Mouse (Mus musculus) heart, embryonic 15.5 days (tissue): ENCODE measurements at regions not wholly inside any gene's neighbourhood (a gene's known extent, or its start where the extent isn't known, plus 50 kb on each side); places are given as distances from the start of the nearest gene placed in this dataset.

Experiments used
- ATAC-seq: fragments of 200-750 bp; cut with Nextera tagmentation; replicated peaks from 2 replicates; pipeline ENCODE4 v1.8.0; 2017; ENCODE audit warnings: low read depth, moderate TSS enrichment; ENCODE audit not compliant: insufficient number of reproducible peaks, insufficient read depth, low FRiP score
- H3K27ac ChIP-seq: fragments of 300-500 bp; sonication (generic); 2 replicates; pipeline ENCODE4 v1.5.1; 2015; ENCODE audit warnings: mild to moderate bottlenecking, inconsistent platforms
- H3K27me3 ChIP-seq: fragments of 300-500 bp; sonication (generic); 2 replicates; pipeline ENCODE4 v1.6.1; 2015; ENCODE audit warnings: inconsistent platforms
- H3K36me3 ChIP-seq: fragments of 300-500 bp; sonication (generic); 2 replicates; pipeline ENCODE4 v1.6.1; 2015; ENCODE audit warnings: mild to moderate bottlenecking, inconsistent platforms
- H3K4me1 ChIP-seq: fragments of 300-500 bp; sonication (generic); replicated peaks from 2 replicates; pipeline ENCODE4 v1.6.1; 2015; ENCODE audit warnings: inconsistent platforms
- H3K4me2 ChIP-seq: fragments of 300-500 bp; sonication (generic); 2 replicates; pipeline ENCODE4 v1.6.1; 2015; ENCODE audit warnings: inconsistent platforms, mild to moderate bottlenecking, moderate library complexity
- H3K4me3 ChIP-seq: fragments of 300-500 bp; sonication (generic); 2 replicates; pipeline ENCODE4 v1.5.1; 2015; ENCODE audit warnings: mild to moderate bottlenecking, inconsistent platforms
- H3K9ac ChIP-seq: fragments of 300-500 bp; sonication (generic); 2 replicates; pipeline ENCODE4 v1.6.1; 2015; ENCODE audit warnings: mild to moderate bottlenecking, inconsistent platforms
- H3K9me3 ChIP-seq: fragments of 300-500 bp; sonication (generic); replicated peaks from 2 replicates; pipeline ENCODE4 v1.6.1; 2016; ENCODE audit warnings: inconsistent platforms
- WGBS: fragments of 180-500 bp; shearing (Covaris S2); methylation state at CpG from one replicate; pipeline ENCODE4 v1.1.7; 2015; ENCODE audit warnings: mixed read lengths; 5-methylcytosine and 5-hydroxymethylcytosine counted together

GRCm38 (mm10) chr13:16100253-16100652, 88.6 kb downstream of the Inhba start:
- Histone ChIP-seq H3K27ac (no peak overlapping the region), H3K36me3 (no peaks in the 10 kb centered on the region), H3K4me3 (no peak overlapping the region), H3K27me3 (no peaks in the 10 kb centered on the region), H3K9ac (no peak overlapping the region), H3K4me1 (no peaks in the 10 kb centered on the region), H3K4me2 (no peak overlapping the region), H3K9me3 (0 out of 2 replicates have a peak, but pooled peaks cover 7% of the 10 kb centered on the region)
- WGBS: 70% methylated on average over 15 of the region's 15 CpGs
- 0 out of 2 replicates have a peak, but pooled peaks have one; percentile 47 for ATAC-seq

- Histone ChIP-seq H3K9ac (no peak overlapping the region), H3K4me3 (no peak overlapping the region), H3K4me1 (no peaks in the 10 kb centered on the region), H3K36me3 (no peaks in the 10 kb centered on the region), H3K4me2 (no peak overlapping the region), H3K9me3 (no peaks in the 10 kb centered on the region), H3K27me3 (no peaks in the 10 kb centered on the region), H3K27ac (no peak overlapping the region)
- ATAC-seq: no peak
- WGBS: 46% methylated on average over 2 of the region's 2 CpGs
These were observed 103.2 kb downstream of the Inhba start for GRCm38 (mm10) chr13:16114837-16115236.

DNA sequence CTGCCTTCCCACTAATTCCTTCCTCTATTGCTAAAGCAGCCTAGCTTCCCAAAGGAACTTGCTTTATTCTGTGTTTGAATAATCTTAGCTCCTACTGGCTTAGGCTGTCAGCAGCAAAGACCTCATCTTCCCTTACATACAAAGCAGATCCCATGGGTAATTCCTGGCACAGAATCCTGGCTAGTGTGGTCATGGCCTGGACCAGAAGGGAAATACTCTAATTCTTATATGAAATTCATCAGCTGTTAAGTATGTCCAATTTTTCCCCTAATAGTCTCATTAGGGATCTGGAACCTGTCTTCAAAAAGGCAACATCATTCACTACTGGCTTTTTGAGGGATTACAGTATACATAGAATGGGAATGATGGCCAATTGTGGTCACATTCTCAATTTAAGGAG, 135.0 kb downstream of the Inhba start:
- H3K4me2 ChIP-seq: no peak overlapping the region
- no peaks in the 10 kb centered on the region for H3K27me3 ChIP-seq
- no peaks in the 10 kb centered on the region for H3K9me3 ChIP-seq
- H3K9ac ChIP-seq: no peak overlapping the region
- no peaks in the 10 kb centered on the region for H3K4me1 ChIP-seq
- H3K4me3 ChIP-seq: no peak overlapping the region
- H3K27ac ChIP-seq: no peak overlapping the region
- H3K36me3 ChIP-seq: no peaks in the 10 kb centered on the region
- ATAC-seq: no peak

GRCm38 (mm10) chr13:16154926-16155325, 143.3 kb downstream of the Inhba start:
- H3K27me3 ChIP-seq: no peaks in the 10 kb centered on the region
- no peak overlapping the region for H3K4me3 ChIP-seq
- H3K36me3 ChIP-seq: no peaks in the 10 kb centered on the region
- H3K9ac ChIP-seq: no peak overlapping the region
- no peak overlapping the region for H3K4me2 ChIP-seq
- no peaks in the 10 kb centered on the region for H3K4me1 ChIP-seq
- no peaks in the 10 kb centered on the region for H3K9me3 ChIP-seq
- no peak for ATAC-seq
- H3K27ac ChIP-seq: no peak overlapping the region
- WGBS: 74% methylated on average over 1 of the region's 1 CpGs

- H3K27me3 ChIP-seq: no peaks in the 10 kb centered on the region
- no peaks in the 10 kb centered on the region for H3K9me3 ChIP-seq
- no peak overlapping the region for H3K4me2 ChIP-seq
- no peaks in the 10 kb centered on the region; the same call in 1 of the 2 replicates for H3K4me1 ChIP-seq
- H3K27ac ChIP-seq: no peak overlapping the region
- no peak overlapping the region for H3K4me3 ChIP-seq
- WGBS: 65% methylated on average over 5 of the region's 5 CpGs
- H3K36me3 ChIP-seq: no peaks in the 10 kb centered on the region
- no peak overlapping the region for H3K9ac ChIP-seq
- ATAC-seq: no peak
These were observed 153.7 kb downstream of the Inhba start for GRCm38 (mm10) chr13:16165204-16165894.

DNA sequence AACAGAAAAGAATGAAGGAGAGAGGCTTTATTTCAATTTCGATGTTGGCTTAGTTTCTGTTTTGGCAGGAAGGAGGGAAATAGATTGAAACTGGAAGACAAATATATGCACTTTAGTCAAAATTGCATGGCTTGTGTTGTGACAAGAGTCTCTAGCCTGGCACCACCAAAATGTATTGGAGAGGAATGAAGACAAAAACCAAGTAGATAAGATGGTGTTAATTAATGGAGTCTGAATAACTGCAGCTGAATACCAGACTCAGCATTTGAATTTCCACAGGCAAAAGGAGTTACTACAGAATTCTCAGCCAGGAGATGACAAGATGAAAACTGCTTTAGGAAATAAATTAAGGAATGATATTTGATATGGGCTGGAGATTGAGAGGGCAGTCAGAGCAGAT, 185.0 kb downstream of the Inhba start:
- no peak overlapping the region for H3K27ac ChIP-seq
- WGBS: 67% methylated on average over 1 of the region's 1 CpGs
- H3K9ac ChIP-seq: no peak overlapping the region
- no peak overlapping the region for H3K4me2 ChIP-seq
- no peak for ATAC-seq
- H3K4me3 ChIP-seq: no peak overlapping the region
- H3K9me3 ChIP-seq: no peaks in the 10 kb centered on the region
- no peaks in the 10 kb centered on the region for H3K36me3 ChIP-seq
- H3K27me3 ChIP-seq: no peaks in the 10 kb centered on the region
- H3K4me1 ChIP-seq: no peaks in the 10 kb centered on the region

- no peak for ATAC-seq
- Histone ChIP-seq H3K4me3 (no peak overlapping the region), H3K9ac (no peak overlapping the region), H3K27ac (no peak overlapping the region), H3K4me1 (no peaks in the 10 kb centered on the region), H3K9me3 (no peaks in the 10 kb centered on the region), H3K27me3 (no peaks in the 10 kb centered on the region), H3K36me3 (no peaks in the 10 kb centered on the region), H3K4me2 (no peak overlapping the region)
- 81% methylated on average over 1 of the region's 1 CpGs for WGBS
These were observed 188.4 kb downstream of the Inhba start for GRCm38 (mm10) chr13:16200046-16200445.

DNA sequence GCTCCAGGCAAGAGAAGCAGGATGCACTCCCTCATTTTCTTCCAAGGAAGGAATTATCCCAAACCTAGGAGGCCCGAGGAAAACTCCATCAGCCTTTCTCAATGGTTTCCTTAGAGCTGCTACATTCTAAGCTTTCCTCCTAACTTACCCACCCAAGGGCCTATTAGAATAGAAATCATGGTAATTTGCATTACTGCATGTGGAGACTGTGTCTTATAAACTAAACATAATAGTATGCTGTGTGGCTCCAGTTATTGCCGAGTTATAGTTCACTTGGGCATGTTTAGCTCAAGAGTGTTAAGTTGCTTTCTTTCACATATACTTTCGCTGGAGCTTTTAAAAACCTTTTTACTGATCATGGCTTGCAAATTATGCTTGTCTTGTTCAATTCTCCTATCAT, 191.5 kb downstream of the Inhba start:
- 84% methylated on average over 3 of the region's 3 CpGs for WGBS
- Histone ChIP-seq H3K4me1 (no peaks in the 10 kb centered on the region), H3K4me2 (no peak overlapping the region), H3K27ac (no peak overlapping the region), H3K4me3 (no peak overlapping the region), H3K9me3 (no peaks in the 10 kb centered on the region), H3K9ac (no peak overlapping the region), H3K36me3 (no peaks in the 10 kb centered on the region), H3K27me3 (no peaks in the 10 kb centered on the region)
- no peak for ATAC-seq

- Histone ChIP-seq H3K9me3 (no peaks in the 10 kb centered on the region), H3K4me2 (no peak overlapping the region), H3K4me1 (no peaks in the 10 kb centered on the region), H3K27me3 (no peaks in the 10 kb centered on the region), H3K36me3 (no peaks in the 10 kb centered on the region), H3K4me3 (no peak overlapping the region), H3K27ac (no peak overlapping the region), H3K9ac (no peak overlapping the region)
- 81% methylated on average over 5 of the region's 5 CpGs for WGBS
- no peak for ATAC-seq
These were observed 192.4 kb downstream of the Inhba start for GRCm38 (mm10) chr13:16204097-16204496.

- 0 out of 2 replicates have a peak, but pooled peaks cover 4% of the 10 kb centered on the region for H3K4me1 ChIP-seq
- H3K27me3 ChIP-seq: no peaks in the 10 kb centered on the region
- 24% methylated on average over 2 of the region's 2 CpGs for WGBS
- peak overlapping the region; percentile 64 for H3K27ac ChIP-seq
- no peaks in the 10 kb centered on the region for H3K9me3 ChIP-seq
- no peaks in the 10 kb centered on the region for H3K36me3 ChIP-seq
- H3K4me3 ChIP-seq: no peak overlapping the region
- ATAC-seq: peak; percentile 47; the same call in 1 of the 2 replicates
- H3K9ac ChIP-seq: no peak overlapping the region
- no peak overlapping the region for H3K4me2 ChIP-seq
These were observed 199.8 kb downstream of the Inhba start for GRCm38 (mm10) chr13:16211482-16211881.

DNA sequence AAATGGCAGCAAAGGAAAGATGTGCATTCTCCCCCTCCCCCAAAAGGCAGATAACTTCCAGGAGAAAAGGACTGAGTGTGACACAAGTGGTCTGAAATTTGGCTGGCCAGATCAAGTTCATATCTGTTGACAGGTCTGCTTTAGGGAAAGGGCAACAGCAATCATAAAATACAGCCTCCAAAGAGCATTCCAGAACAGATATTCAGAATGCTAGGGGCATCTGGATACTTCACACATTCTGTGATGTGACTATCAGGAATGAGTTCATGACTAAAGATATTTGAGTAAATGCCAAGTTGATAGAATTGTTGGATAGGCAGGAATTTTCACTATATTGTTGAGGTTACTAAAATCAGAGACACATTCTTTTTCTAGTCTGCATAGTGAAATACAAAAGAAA, 208.2 kb downstream of the Inhba start:
- no peaks in the 10 kb centered on the region for H3K36me3 ChIP-seq
- H3K27ac ChIP-seq: no peak overlapping the region
- ATAC-seq: 0 out of 2 replicates have a peak, but pooled peaks have one; percentile 31

GRCm38 (mm10) chr13:16222942-16223600, 211.4 kb downstream of the Inhba start:
- Histone ChIP-seq H3K4me3 (no peak overlapping the region), H3K4me1 (peaks cover 3% of the 10 kb centered on the region; the same call in 1 of the 2 replicates), H3K9me3 (no peaks in the 10 kb centered on the region), H3K9ac (no peak overlapping the region), H3K27ac (no peak overlapping the region), H3K36me3 (no peaks in the 10 kb centered on the region), H3K27me3 (no peaks in the 10 kb centered on the region), H3K4me2 (no peak overlapping the region)
- ATAC-seq: no peak
- WGBS: 60% methylated on average over 5 of the region's 5 CpGs

More for the DNA sequence above, 208.2 kb downstream of the Inhba start:
- Histone ChIP-seq H3K27me3 (no peaks in the 10 kb centered on the region), H3K4me2 (no peak overlapping the region), H3K4me1 (peaks cover 3% of the 10 kb centered on the region; the same call in 1 of the 2 replicates), H3K4me3 (no peak overlapping the region), H3K9ac (no peak overlapping the region), H3K9me3 (no peaks in the 10 kb centered on the region)
